Mouse (Mus musculus) forebrain, embryonic 12.5 days (tissue): ENCODE measurements around the gene Gm15155. TPM values are rescaled to one million over a fixed set of nuclear protein-coding genes. Genes with fewer than 3 reads are reported as not detected.
"Not testable (repeated sequence)": the region's sequence is repeated elsewhere in the genome, so short reads cannot be mapped to it uniquely, and the experiment has no call there.

Experiments used
- ATAC-seq: fragments of 200-750 bp; cut with Nextera tagmentation; 2 replicates; pipeline ENCODE4 v1.8.0; 2017; ENCODE audit warnings: moderate TSS enrichment; ENCODE audit not compliant: low FRiP score
- H3K27ac ChIP-seq: fragments of 300-500 bp; sonication (generic); 2 replicates; pipeline ENCODE4 v1.5.1; 2016; ENCODE audit warnings: mild to moderate bottlenecking
- H3K27me3 ChIP-seq: fragments of 300-500 bp; sonication (generic); 2 replicates; pipeline ENCODE4 v1.6.1; 2016; ENCODE audit warnings: mild to moderate bottlenecking
- H3K36me3 ChIP-seq: fragments of 300-500 bp; sonication (generic); replicated peaks from 2 replicates; pipeline ENCODE4 v1.6.1; 2016; ENCODE audit warnings: mild to moderate bottlenecking
- H3K4me1 ChIP-seq: fragments of 300-500 bp; sonication (generic); 2 replicates; pipeline ENCODE4 v1.6.1; 2016
- H3K4me2 ChIP-seq: fragments of 300-500 bp; sonication (generic); 2 replicates; pipeline ENCODE4 v1.6.1; 2016; ENCODE audit warnings: mild to moderate bottlenecking, moderate library complexity
- H3K4me3 ChIP-seq: fragments of 300-500 bp; sonication (generic); replicated peaks from 2 replicates; pipeline ENCODE4 v1.5.1; 2016; ENCODE audit warnings: mild to moderate bottlenecking
- H3K9ac ChIP-seq: fragments of 300-500 bp; sonication (generic); 2 replicates; pipeline ENCODE4 v1.6.1; 2016; ENCODE audit warnings: mild to moderate bottlenecking
- H3K9me3 ChIP-seq: fragments of 300-500 bp; sonication (generic); 2 replicates; pipeline ENCODE4 v1.6.1; 2016
- WGBS: fragments of 180-500 bp; shearing (Covaris S2); methylation state at CpG from one replicate; pipeline ENCODE4 v1.1.7; 2016; 5-methylcytosine and 5-hydroxymethylcytosine counted together
- polyA plus RNA-seq: library from polyadenylated mRNA; unstranded; fragments of >200 nt; fragmentation: Nextera tagmentation; extraction: Ambion mirVana; gene quantifications from 2 replicates; pipeline ENCODE4 v1.2.1, GENCODE M21; 2016

The Gm15155 gene
- polyA plus RNA-seq, 1 experiment from 2014 or later = not detected

DNA sequence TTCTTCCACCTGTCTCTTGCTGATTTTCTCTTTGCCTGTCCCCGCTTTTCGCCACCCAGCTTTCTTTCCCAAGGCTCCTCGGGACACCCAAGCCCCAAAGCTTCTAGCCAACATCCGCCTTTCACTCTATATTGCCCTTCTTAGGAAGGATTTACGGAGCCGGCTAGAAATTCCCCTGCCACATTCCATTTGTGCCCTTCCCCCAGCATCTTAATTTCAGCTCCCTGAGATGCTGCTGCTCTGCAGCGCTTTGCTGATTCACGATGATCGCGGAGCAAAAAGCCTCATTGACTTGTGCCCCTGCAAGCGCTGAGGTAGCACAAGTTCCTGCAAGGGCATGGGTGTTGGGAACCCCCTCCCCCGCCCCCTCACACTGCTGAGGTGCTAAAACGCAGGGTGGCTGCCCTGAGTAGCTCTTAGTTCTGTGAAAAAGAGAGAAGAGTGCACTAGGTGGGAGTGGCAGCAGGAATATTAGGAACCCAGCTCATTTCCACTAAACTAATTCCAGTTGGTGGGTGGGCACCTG lies 1.2 kb downstream of the Gm15155 start:
- Histone ChIP-seq H3K9ac (no peak overlapping the region), H3K9me3 (no peaks in the 10 kb centered on the region), H3K4me2 (peak overlapping the region; percentile 81), H3K27me3 (peaks cover 33% of the 10 kb centered on the region), H3K4me1 (no peaks in the 10 kb centered on the region), H3K4me3 (no peak overlapping the region), H3K36me3 (no peaks in the 10 kb centered on the region), H3K27ac (no peak overlapping the region)
- no peak for ATAC-seq
- 20% methylated on average over 13 of the region's 13 CpGs for WGBS

DNA sequence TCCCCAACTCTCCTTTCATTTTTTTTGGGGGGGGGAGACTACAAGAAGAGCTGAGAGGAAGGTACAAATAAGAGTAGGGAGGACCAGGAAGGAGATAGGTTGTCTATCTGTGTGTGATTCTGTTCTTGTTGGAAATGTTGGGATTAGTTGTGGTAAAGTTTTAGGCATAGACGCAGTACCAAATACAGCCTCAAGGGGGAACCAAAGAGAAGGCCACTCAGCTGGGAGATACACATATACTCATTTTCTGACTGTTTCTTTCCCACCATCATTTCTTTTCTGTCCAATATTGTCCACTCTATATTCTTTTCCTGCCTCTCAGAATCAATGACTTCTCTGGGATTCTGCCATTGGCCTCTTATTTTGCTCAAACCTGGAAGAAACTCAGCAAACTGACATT lies 19.4 kb downstream of the Gm15155 start:
- H3K9me3 ChIP-seq = no peaks in the 10 kb centered on the region
- no peak for ATAC-seq
- H3K36me3 ChIP-seq = no peaks in the 10 kb centered on the region
- no peaks in the 10 kb centered on the region for H3K4me1 ChIP-seq
- H3K4me2 ChIP-seq = no peak overlapping the region
- H3K27ac ChIP-seq = no peak overlapping the region
- no peaks in the 10 kb centered on the region for H3K27me3 ChIP-seq
- 27% methylated on average over 1 of the region's 1 CpGs for WGBS
- no peak overlapping the region for H3K9ac ChIP-seq
- H3K4me3 ChIP-seq = no peak overlapping the region

DNA sequence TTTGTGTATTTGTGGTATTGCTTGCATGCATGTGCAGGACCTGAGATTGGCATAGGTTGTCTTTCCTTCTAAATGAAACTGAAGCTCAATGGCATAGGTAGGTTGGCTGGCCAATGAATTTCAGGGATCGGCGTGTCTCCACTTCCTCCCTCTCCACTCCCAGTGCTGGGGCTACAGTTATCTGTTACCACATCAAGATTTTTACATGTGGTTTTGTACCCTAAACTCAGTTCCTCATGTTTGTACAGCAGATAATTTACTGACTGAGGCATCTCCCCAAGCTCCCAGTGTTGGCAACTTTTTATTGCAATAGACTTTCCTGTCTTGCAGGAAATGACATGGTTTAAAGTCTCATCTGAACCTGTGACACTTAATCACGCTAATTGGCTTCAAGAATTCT lies 21.4 kb downstream of the Gm15155 start:
- H3K4me3 ChIP-seq = no peak overlapping the region
- H3K27me3 ChIP-seq = no peaks in the 10 kb centered on the region
- no peak for ATAC-seq
- H3K9ac ChIP-seq = no peak overlapping the region
- H3K4me1 ChIP-seq = no peaks in the 10 kb centered on the region
- 89% methylated on average over 3 of the region's 3 CpGs for WGBS
- H3K36me3 ChIP-seq = no peaks in the 10 kb centered on the region
- H3K9me3 ChIP-seq = no peaks in the 10 kb centered on the region
- H3K4me2 ChIP-seq = no peak overlapping the region
- H3K27ac ChIP-seq = no peak overlapping the region

DNA sequence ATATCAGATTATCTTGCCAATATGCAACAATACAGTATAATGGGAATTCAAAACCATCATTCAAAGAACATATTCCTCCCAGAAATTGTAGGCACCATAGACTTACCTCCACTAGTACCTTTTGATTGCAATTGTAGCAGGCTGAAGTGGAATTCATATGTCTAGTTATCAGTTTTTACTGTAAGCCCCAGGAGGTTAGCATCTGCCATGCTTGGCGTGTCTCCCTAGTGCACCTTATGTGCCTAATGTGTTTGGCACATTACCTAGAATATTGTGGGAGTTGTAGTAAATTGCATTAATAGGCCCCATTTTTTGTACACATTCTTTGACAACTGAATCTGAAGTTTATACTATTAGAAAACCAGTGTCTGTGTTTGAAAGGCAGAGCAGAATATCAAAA lies 33.4 kb downstream of the Gm15155 start:
- Histone ChIP-seq H3K27me3 (no peaks in the 10 kb centered on the region), H3K9me3 (no peaks in the 10 kb centered on the region), H3K36me3 (no peaks in the 10 kb centered on the region), H3K27ac (no peak overlapping the region), H3K9ac (no peak overlapping the region), H3K4me2 (no peak overlapping the region), H3K4me1 (no peaks in the 10 kb centered on the region), H3K4me3 (no peak overlapping the region)
- no peak for ATAC-seq
- WGBS = 90% methylated on average over 1 of the region's 1 CpGs

DNA sequence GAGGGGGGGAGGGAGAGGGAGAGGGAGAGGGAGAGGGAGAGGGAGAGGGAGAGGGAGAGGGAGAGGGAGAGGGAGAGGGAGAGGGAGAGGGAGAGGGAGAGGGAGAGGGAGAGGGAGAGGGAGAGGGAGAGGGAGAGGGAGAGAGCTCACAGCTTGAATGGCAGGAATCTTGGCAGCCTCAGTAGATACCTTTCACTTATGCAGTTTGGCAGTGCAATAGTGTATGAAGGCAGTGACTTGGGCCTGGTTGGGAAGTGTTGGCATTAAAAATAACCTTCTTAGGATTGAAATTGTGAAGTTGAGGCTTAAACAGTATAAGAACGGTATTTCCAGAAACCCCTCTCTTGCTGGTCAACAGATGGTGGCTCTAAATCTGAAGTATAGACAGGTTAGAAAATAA lies 65.9 kb downstream of the Gm15155 start:
- H3K36me3 ChIP-seq, H3K9ac ChIP-seq, H3K27ac ChIP-seq, H3K4me1 ChIP-seq, H3K27me3 ChIP-seq, H3K4me3 ChIP-seq, H3K4me2 ChIP-seq, ATAC-seq, H3K9me3 ChIP-seq: not testable (repeated sequence)
- 83% methylated on average over 1 of the region's 1 CpGs for WGBS

DNA sequence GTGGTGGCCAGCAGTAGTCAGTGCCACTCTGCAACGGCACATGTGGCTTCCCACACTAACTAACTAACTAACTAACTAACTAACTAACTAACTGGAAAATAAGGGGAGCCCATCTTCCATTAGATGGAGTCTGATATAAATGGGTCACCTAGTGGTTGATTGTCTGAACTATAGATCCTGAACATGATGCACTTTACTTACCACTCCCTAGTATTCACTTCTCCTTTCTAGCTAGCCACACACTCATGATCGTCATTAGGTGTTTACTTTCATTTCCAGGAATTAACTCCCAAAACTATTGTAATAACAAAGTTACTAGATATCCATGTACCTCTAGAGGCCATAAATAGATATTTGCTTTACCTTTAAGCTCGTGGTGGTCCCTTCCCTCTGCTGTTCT lies 99.6 kb downstream of the Gm15155 start:
- 84% methylated on average over 3 of the region's 3 CpGs for WGBS
- no peaks in the 10 kb centered on the region for H3K27me3 ChIP-seq
- no peaks in the 10 kb centered on the region for H3K9me3 ChIP-seq
- H3K27ac ChIP-seq = no peak overlapping the region
- no peak overlapping the region for H3K4me3 ChIP-seq
- no peak overlapping the region for H3K4me2 ChIP-seq
- no peak for ATAC-seq
- no peaks in the 10 kb centered on the region for H3K4me1 ChIP-seq
- H3K9ac ChIP-seq = no peak overlapping the region
- H3K36me3 ChIP-seq = no peaks in the 10 kb centered on the region

DNA sequence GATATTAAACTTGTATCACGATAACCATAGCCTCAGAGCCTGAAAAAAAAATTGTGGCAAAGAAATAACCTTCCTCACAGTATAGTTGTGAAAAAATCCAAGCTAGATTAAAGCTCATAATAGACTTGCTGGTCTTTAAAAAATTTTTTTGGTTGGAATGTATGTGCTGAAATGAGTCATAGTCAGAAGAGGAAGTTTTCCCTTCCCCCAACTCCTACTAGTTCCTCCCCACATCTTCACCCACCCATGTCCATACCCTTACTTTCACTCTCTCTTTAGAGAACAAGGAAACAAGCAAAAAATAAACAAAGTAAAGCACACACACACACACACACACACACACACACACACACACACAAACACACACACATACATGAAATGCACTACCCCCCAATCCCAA lies 103.8 kb downstream of the Gm15155 start:
- no peak overlapping the region for H3K9ac ChIP-seq
- no peak for ATAC-seq
- WGBS = 52% methylated on average over 1 of the region's 1 CpGs
- no peak overlapping the region for H3K27ac ChIP-seq
- H3K4me2 ChIP-seq = no peak overlapping the region
- no peaks in the 10 kb centered on the region for H3K9me3 ChIP-seq
- H3K4me3 ChIP-seq = no peak overlapping the region
- H3K36me3 ChIP-seq = no peaks in the 10 kb centered on the region
- no peaks in the 10 kb centered on the region for H3K27me3 ChIP-seq
- no peaks in the 10 kb centered on the region for H3K4me1 ChIP-seq

DNA sequence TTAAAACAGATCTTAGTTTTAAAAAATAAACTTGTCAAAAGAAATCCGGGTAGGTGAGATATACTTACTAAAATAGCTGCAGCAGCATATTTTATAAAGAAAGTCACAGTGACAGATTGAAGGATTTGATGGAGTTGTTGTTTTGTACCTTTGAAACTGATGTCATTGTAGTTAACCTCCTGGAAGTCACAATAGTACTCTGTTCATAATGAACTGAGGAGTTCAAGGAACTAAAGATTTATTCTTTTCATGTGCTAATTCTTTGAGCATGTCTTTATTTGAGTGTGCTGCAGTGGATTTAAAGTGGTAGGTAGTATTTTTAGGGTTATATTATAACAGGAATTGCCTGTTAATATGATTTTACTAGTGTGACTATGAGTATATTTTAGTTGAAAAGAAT lies 263.6 kb downstream of the Gm15155 start:
- Histone ChIP-seq H3K9ac (no peak overlapping the region), H3K4me1 (no peaks in the 10 kb centered on the region), H3K9me3 (no peaks in the 10 kb centered on the region), H3K27ac (no peak overlapping the region), H3K27me3 (no peaks in the 10 kb centered on the region), H3K4me3 (no peak overlapping the region), H3K4me2 (no peak overlapping the region), H3K36me3 (no peaks in the 10 kb centered on the region)
- no peak for ATAC-seq
- 33% methylated on average over 1 of the region's 1 CpGs for WGBS

DNA sequence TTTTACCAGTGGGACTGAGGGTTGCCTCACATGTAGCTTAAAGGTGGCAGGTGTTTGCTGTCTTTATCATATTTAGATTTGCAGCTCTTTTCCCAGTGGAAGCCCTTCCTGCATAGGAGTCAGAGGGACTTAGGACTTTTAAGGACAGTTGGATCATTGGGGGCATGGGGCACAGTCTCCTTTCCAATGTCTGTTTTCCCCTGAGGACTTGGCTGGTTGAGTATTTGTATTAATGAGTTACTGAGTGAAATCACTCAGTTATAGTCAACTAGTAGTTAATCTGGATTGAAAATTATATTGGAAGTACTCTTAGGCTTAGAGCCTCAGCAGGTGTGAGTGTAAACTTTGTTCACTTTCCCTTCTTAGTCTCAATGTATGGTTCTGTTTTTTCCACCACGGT lies 275.5 kb downstream of the Gm15155 start:
- no peak overlapping the region for H3K4me3 ChIP-seq
- H3K4me1 ChIP-seq = no peaks in the 10 kb centered on the region
- H3K9ac ChIP-seq = no peak overlapping the region
- no peak overlapping the region for H3K27ac ChIP-seq
- no peaks in the 10 kb centered on the region for H3K27me3 ChIP-seq
- H3K36me3 ChIP-seq = no peaks in the 10 kb centered on the region
- H3K9me3 ChIP-seq = no peaks in the 10 kb centered on the region
- no peak overlapping the region for H3K4me2 ChIP-seq
- no peak for ATAC-seq
- WGBS = 77% methylated on average over 1 of the region's 1 CpGs

DNA sequence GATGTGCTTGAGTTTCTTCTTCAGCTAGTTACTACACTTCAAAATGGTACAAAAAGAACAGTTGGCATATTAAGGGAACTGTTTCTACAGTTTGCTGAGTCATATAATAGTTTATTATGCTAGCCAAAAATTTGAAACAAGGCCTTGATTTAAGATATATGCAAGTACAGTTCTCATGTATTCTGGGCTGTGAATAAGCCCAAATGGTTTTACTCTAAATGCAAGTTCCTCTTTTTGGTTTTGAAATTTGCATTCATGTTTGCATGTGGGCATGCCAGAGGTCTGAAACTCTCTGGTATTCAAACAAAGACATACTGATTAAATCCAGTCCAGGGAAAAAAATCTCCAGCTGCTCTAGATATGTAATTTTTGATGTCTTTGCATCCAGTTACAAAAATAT lies 277.2 kb downstream of the Gm15155 start:
- Histone ChIP-seq H3K27ac (no peak overlapping the region), H3K4me3 (no peak overlapping the region), H3K36me3 (no peaks in the 10 kb centered on the region), H3K4me1 (no peaks in the 10 kb centered on the region), H3K9me3 (no peaks in the 10 kb centered on the region), H3K4me2 (no peak overlapping the region), H3K9ac (no peak overlapping the region), H3K27me3 (no peaks in the 10 kb centered on the region)
- no peak for ATAC-seq

DNA sequence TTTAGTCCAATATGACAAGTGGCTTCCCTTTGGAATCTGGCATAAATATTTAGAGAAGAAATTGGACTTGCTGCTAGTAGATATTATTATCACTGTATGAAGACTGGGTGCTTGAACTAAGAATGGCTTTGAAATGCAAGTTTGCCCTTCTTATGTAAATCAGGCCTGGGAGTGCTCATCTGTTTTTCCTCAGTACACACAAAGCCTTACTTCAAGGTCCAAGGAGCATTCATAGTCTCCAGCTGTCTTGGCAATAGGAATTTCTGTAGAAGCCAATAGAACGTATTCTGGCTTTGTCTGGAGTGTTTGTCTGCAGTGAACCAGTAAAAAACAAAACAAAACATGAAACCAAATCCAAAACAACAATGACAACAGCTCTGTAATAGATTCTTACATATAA lies 278.6 kb downstream of the Gm15155 start:
- no peak overlapping the region for H3K9ac ChIP-seq
- H3K4me1 ChIP-seq = no peaks in the 10 kb centered on the region
- H3K9me3 ChIP-seq = no peaks in the 10 kb centered on the region
- ATAC-seq = no peak
- no peak overlapping the region for H3K4me2 ChIP-seq
- no peak overlapping the region for H3K27ac ChIP-seq
- H3K27me3 ChIP-seq = no peaks in the 10 kb centered on the region
- WGBS = 21% methylated on average over 1 of the region's 1 CpGs
- H3K36me3 ChIP-seq = no peaks in the 10 kb centered on the region
- no peak overlapping the region for H3K4me3 ChIP-seq

DNA sequence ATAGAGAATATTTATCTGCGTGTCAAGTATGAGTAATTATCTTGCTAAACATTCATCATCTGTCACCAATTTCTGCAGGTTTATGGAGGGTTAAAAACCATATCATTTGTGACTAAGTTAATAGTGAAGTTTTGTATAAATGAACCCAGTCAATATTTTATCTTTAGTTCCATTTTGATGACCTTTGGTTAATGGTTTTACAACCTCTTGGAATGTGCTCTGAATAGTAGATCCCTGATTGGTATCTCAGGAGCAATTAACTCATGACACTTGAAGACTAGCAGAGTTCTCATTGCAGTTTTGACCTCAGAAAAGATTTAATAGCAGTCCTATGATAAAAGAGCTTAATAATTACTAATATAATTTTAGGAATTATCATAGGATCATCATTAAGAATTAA lies 385.2 kb downstream of the Gm15155 start:
- 76% methylated on average over 1 of the region's 1 CpGs for WGBS
- Histone ChIP-seq H3K4me3 (no peak overlapping the region), H3K9me3 (no peaks in the 10 kb centered on the region), H3K27me3 (no peaks in the 10 kb centered on the region), H3K4me1 (no peaks in the 10 kb centered on the region), H3K27ac (no peak overlapping the region), H3K4me2 (no peak overlapping the region), H3K36me3 (no peaks in the 10 kb centered on the region), H3K9ac (no peak overlapping the region)
- no peak for ATAC-seq

DNA sequence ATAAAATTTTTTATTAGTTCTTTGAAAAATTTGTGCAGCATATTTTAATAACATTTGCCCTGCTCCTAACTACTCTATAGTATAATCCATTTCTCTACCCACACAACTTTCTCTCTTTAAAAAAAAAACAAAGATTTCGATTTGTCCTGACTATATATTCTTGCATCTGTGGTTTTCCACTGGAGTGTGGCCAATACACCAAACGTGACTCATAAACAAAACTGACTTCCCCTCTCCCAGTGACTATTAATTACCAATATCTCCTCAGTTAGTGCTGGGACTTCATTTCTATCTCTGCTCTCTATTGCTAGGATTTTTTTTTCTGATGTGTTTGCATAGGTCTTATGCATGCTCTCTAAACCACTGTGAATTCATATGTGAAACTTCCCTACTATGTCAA lies 531.2 kb downstream of the Gm15155 start:
- Histone ChIP-seq H3K9me3 (no peaks in the 10 kb centered on the region), H3K4me3 (no peak overlapping the region), H3K27me3 (no peaks in the 10 kb centered on the region), H3K4me2 (no peak overlapping the region), H3K27ac (no peak overlapping the region), H3K4me1 (no peaks in the 10 kb centered on the region), H3K36me3 (no peaks in the 10 kb centered on the region), H3K9ac (no peak overlapping the region)
- ATAC-seq = no peak
- WGBS = 64% methylated on average over 2 of the region's 2 CpGs

DNA sequence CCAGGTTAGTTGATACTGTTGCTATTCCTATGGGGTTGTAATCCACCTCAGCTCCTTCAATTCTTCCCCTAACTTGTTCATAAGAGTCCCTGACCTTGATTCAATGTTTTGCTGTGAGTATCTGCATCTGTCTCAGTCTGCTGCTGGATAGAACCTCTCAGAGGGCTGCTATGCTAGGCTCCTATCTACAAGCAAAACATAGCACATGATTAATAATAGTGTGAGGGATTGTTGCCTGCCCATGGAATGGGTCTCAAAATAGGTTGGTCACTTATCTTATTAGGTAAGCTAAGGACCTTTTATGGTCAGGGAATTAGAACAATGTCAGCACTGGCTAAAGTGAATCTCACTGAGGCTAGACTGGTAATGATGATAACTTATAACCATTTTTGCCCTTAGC lies 547.0 kb downstream of the Gm15155 start:
- Histone ChIP-seq H3K27me3 (no peaks in the 10 kb centered on the region), H3K36me3 (no peaks in the 10 kb centered on the region), H3K27ac (no peak overlapping the region), H3K9me3 (no peaks in the 10 kb centered on the region), H3K4me2 (no peak overlapping the region), H3K4me3 (no peak overlapping the region), H3K9ac (no peak overlapping the region), H3K4me1 (no peaks in the 10 kb centered on the region)
- ATAC-seq = no peak
